Mouse (Mus musculus) lung, postnatal 0 days (tissue): ENCODE results near the gene Zfp638.

Experiments
- CTCF ChIP-seq: IDR thresholded peaks from 2 replicates; pipeline ENCODE4 v1.5.1; 2016; ENCODE audit warnings: antibody characterized with exemption, mild to moderate bottlenecking
- EP300 ChIP-seq: IDR thresholded peaks from 2 replicates; pipeline ENCODE4 v1.6.1; 2016; ENCODE audit warnings: antibody characterized with exemption, mild to moderate bottlenecking, control low read depth

GRCm38 (mm10) chr6:83939492-83939891 lies 72.6 kb downstream of the Zfp638 start:
- TF ChIP-seq EP300 = no peak
- no peak for TF ChIP-seq CTCF
